Mouse (Mus musculus) mouse trophoblast stem cell (cell line): ENCODE results near the gene Mdc1.
"Not testable (repeated sequence)": the region's sequence is repeated elsewhere in the genome, so short reads cannot be mapped to it uniquely, and the experiment has no call there.

Source experiments
- in situ Hi-C, 2 experiments: fragments of 300-500 bp; cut with MseI, MboI; formaldehyde crosslinking; loops; 2 replicates in 1 of 2; 3 replicates in 1 of 2; pipeline ENCODE4 v1.15.1; 2025

Mdc1 gene

DNA sequence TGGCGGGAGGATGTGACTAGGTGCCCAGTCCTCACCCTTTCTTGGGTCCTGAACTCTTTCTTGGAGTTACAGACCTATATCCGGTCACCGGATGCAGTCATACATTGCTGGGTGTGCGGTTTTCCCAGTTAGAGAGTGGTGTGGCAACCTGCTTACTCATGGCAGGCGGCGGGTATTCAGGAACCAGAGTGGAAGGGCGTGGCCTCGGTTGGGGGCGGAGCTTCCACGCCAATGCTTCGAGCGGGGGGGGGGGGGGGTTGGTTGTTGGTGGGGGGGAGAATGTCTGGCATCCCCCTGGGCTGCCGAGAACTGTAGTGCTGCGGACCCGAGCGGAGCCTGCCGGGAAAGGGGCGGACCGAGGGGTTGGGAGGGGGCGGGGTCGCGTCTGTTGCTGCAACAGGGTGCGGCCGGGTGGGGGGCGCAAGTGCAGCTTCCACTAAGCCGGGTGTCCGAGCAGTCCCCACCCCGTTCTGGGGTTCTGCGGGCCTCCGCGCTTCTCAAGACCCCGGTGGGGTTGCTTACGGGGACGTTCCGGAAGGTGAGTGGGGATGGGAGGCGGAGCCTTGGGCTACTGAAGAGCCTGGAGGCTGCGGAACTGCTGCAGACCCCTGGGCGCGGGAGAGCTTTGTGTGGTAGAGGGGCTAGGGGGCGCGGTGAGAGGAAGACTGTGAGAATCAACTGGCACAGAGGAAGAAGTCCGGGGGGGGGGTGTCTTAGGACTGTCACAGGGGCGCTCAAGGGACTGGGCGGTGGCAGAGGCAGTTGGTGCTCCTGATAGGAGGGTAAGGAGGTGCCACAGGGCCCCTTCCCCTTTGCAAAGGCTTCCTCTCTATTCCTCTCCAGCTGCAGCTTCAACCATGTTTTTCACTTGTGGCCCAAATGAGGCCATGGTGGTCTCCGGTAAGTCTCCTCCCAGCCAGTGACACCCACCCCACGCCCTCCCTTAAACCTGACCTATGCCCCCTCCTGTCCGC is 18.1 kb upstream of the Mdc1 start, which contains the start of gene Flot1:
TSS of gene Flot1 (plus strand) at position 267 of the 974 bp plus-strand sequence.
- in situ Hi-C loops, result no loop called here

DNA sequence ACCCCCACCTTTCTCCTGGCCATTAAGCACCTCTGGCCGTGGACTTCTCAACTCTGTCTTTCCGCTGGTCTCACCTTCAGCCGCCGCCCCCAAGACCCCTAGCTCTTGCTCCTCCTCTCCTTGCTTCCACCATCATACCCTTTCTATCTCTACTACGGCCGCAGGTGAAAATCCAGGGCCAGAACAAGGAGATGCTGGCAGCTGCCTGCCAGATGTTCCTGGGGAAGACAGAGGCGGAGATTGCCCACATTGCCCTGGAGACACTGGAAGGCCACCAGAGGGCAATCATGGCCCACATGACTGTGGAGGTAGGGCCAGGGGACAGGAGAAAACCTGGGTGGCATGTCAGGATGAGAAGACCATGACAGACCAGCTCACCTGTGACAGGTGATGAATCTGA is 16.9 kb upstream of the Mdc1 start:
- in situ Hi-C loops, result no loop called here

DNA sequence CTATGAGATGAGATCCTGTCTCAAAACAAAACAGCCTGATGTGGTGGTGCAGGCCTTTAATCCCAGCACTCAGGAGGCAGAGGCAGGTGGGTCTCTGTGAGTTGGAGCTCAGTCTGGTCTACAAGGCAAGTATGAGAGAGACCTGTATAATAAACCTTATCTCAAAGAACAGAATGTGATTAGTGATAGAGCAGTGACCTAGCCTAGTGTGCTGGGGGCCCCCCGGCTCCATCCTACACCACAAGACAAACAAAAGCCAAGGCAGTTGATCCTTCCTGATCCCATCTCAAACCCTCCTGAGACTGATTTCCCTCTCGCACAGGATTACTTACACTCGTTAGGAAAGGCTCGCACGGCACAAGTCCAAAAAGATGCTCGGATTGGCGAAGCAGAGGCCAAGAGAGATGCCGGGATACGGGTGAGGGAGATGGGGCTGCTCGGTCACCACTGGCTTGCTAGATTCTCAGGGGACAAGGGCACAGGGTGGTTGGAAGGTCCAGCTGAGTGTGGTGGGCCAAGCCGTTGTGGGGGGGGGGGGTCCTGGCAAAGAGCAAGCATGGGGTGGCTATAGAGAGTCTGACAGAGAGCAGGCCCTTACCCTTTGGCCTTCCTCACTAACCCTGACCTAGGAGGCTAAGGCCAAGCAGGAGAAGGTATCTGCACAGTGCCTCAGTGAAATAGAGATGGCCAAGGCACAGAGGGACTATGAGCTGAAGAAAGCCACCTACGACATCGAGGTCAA is 16.0 kb upstream of the Mdc1 start:
- in situ Hi-C loops, result no loop called here

DNA sequence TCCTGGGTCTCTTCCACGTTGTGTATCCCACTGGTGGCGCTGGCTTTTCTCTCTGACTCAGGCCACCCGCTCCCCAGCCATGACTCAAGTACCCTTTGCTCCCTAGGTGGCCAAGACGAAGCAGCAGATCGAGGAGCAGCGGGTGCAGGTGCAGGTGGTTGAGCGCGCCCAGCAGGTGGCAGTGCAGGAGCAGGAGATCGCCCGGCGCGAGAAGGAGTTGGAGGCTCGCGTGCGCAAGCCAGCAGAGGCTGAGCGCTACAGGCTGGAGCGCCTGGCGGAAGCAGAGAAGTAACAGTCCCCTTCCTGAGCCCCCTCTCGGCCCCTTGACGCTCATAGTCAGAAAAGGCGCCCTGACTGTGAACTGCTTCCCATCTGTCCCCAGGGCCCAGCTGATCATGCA is 11.6 kb upstream of the Mdc1 start:
- in situ Hi-C loops, result loop anchor here (5.0 kb wide), 2 partner anchors 43 to 48 kb away; partner anchors contain the start of gene Dhx16 (in 1 of the 2)

DNA sequence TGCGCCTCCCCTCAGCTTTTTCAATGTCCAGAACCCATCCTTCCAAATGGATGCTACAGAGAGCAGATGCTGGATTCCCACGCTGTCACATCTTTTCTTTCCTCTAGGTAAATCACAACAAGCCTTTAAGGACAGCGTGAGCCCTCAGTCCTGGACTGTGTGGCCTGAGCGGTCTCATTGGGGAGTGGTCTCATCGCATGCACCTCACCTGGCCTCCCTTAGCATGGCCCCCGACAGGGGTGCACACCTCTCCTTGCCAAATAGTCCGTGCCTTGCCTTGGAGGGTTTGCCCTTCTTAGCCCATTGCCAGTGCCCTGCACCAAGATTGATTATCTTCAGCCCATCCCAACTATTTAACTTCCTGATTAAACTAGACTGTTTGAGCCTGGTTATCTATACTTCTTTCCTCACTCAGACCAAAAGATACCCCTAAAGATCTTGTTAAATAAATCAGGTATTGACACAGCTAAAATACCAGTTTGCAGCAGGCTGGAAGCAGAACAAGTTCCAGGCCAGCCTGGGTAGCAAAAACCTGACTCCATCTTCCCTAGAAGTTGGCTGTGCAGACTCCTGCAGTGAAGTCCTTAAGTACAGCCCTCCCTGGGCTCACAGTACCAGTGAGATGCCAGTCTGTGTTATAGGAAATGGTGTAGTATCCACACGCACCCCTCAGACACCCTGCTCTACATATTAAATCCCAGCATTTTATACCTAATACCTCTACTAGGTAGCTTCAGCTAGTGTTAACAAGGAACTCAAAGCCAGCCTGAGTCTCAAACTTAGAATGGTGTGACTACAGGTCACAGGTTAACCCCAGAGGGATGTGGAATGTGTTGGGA is 8.7 kb upstream of the Mdc1 start:
- in situ Hi-C loops, result loop anchor here (5.0 kb wide), 2 partner anchors 40 to 45 kb away; partner anchors contain the start of gene Dhx16 (in 1 of the 2)

DNA sequence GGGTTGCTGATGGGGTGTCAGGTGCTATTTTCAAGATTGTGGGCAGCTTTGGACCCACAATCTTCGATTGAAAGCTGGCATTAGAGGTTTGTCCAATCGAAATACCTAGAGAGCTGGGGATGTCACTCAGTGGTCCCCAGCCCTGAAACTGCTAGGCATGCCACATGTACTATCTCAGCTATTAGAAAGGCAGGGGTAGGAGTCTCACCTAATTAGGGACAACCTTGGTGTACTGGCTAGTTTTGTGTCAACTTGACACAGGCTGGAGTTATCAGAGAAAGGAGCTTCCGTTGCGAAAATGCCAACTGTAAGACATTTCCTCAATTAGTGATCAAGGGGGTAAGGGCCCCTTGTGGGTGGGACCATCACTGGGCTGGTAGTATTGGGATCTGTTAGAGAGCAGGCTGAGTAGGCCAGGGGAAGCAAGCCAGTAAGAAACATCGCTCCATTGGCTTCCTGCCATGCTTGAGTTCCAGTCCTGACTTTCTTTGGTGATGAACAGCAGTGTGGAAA is 8.0 kb upstream of the Mdc1 start:
- in situ Hi-C loops, result loop anchor here (5.0 kb wide), 2 partner anchors 39 to 44 kb away; partner anchors contain the start of gene Dhx16 (in 1 of the 2)

DNA sequence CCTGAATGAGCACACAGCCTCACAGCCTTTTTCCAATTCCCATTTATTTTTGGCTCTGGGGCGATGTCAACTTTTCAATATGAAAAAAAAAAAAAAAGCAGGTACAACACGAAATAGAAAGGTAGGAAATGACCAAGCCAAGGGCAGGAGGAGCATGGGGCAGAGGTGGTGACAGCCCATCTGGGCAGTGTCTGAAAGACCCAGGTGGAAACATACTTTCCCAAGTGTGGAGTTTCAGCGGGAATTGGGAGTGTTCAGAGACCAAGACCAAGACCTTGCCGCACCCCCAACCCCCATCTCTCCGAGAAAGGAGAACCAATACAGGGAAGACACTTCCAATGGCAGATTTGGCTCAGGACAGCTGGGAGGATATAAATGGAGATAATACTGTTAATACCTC is 7.4 kb upstream of the Mdc1 start:
- in situ Hi-C loops, result loop anchor here (5.0 kb wide), 2 partner anchors 38 to 43 kb away; partner anchors contain the start of gene Dhx16 (in 1 of the 2)

DNA sequence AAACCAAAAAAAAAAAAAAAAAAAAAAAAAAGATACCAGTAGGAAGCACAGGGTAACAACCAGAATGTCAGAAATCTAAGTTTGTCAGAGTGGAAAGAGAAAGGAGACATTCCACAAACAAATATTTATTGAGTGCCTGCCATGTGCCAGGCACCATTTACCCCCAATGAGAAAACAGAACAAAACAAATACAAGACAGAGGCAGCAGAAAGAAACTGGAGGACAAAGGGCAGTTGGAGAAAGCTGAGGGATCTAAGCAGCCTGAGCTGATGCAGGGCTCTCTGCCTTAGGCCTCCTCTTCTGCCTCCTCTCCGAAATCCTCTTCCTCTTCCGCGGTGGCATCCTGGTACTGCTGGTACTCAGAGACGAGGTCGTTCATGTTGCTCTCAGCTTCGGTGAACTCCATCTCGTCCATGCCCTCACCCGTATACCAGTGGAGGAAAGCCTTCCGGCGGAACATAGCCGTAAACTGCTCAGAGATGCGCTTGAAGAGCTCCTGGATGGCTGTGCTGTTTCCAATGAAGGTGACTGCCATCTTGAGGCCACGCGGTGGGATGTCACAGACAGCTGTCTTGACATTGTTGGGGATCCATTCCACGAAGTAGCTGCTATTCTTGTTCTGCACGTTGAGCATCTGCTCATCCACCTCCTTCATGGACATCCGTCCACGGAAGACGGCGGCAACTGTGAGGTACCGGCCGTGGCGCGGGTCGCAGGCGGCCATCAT is 6.5 kb upstream of the Mdc1 start:
- in situ Hi-C loops, result loop anchor here (5.0 kb wide), 2 partner anchors 37 to 42 kb away; partner anchors contain the start of gene Dhx16 (in 1 of the 2)

DNA sequence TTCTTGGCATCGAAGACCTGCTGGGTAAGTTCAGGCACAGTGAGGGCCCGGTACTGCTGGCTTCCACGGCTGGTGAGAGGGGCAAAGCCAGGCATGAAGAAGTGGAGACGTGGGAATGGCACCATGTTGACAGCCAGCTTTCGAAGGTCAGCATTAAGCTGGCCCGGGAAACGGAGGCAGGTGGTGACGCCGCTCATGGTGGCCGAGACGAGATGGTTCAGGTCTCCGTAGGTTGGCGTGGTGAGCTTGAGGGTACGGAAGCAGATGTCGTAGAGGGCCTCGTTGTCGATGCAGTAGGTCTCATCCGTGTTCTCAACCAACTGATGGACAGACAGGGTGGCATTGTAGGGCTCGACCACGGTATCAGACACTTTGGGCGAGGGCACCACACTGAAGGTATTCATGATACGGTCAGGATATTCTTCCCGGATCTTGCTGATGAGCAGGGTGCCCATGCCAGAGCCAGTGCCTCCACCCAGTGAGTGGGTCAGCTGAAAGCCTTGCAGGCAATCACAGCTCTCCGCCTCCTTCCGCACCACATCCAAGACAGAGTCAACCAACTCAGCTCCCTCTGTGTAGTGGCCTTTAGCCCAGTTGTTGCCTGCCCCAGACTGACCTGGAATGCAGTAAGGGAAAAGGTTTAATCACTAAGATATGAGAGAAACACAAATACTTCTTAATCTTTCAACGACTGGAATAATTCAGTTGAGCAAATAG is 5.7 kb upstream of the Mdc1 start:
- in situ Hi-C loops, result no loop called here

DNA sequence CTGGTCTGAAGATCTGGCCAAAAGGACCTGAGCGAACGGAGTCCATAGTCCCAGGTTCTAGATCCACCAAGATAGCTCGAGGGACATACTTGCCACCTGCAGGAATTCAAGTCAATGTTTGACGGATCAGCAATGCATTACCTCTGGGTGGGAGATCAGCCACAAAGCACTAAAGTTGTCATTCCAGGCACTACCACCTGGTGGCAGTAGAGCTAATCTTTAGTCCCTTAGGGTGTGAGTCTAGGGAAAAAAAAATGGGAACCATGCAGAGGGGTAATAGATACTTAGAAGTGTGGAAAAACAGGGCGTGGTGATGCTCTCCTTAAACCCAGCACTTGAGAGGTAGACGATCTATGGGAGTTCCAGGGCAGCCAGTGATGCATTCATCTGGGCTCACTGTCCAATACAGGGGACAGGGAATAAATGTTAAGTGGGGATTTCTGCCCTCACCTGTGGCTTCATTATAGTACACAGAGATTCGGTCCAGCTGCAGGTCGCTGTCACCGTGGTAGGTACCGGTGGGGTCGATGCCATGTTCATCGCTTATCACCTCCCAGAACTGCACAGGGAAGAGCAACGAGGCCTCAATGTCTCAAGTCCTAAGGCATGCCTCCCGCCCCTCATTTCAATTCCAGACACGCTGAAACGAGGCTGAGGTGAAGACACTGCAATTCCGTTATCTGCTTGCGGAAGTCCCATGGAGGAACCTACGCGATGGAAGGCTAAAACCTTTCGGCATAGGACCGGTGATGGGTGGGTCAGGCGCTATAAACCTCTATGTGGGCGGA is 4.9 kb upstream of the Mdc1 start:
- in situ Hi-C loops, result no loop called here

DNA sequence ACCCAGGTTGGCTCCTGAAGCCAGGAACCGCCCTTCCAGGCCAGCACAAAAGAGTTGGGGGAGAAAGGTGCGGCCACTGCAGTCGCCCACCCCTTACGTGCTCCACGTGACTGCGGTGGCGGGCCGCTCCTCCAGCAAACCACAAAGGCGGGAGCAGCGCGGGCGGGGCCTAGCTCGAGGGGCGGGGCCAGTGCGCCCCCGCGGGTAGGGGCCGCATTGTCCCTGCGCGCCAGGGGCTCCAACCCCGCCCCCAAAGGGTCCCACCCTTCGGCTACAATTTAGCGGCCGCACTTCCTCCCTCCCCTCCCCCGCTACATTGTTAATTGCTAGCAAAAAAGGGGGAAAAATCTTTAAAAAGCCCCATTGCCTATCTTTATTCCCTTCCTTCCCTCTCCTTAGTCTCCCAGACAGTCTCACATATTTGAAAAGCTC is 4.3 kb upstream of the Mdc1 start:
- in situ Hi-C loops, result no loop called here

DNA sequence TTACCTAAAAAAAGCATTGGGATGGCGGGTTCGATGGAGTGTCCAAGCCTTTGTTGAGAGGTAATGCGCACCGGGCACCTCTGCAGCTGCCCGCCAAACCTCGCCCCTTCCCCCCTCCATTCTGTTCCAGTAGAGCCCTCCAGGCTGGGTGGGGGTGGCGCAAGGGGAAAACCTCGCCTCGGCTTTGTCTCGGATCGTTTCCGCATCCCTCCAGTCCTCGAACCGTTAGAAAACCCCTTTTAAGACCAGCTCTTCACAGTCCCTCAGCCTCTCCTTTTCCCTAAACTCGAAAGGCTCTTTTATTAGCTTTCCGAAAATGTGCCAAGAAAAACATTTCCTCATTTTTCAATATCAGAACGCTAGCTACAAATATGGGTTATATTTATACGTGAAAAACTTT is 3.8 kb upstream of the Mdc1 start:
- in situ Hi-C loops, result no loop called here

DNA sequence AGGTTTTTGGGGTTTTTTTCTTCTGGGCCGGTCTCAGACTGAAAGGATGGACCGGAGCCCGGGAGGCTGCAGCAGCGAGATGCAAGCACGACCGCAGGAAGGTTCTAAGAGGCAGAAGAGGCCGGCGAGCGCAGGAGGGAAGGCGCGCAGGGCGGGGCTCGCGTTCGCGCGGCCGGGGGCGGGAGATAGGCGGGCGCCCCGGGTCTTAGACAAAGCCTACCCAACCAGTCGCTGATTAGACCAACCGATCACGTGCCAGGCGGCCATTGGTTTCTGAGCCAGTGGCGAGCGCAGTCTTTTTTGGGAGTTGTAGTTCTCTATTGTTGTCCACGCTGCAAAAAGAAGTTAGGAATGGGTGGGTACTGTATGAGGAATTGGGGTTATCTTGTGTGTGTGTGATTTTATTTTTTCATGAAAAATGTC is 3.2 kb upstream of the Mdc1 start, which contains the start of gene Tubb5:
TSS of gene Tubb5 (minus strand) at position 185 of the 423 bp plus-strand sequence.
- in situ Hi-C loops, result no loop called here

DNA sequence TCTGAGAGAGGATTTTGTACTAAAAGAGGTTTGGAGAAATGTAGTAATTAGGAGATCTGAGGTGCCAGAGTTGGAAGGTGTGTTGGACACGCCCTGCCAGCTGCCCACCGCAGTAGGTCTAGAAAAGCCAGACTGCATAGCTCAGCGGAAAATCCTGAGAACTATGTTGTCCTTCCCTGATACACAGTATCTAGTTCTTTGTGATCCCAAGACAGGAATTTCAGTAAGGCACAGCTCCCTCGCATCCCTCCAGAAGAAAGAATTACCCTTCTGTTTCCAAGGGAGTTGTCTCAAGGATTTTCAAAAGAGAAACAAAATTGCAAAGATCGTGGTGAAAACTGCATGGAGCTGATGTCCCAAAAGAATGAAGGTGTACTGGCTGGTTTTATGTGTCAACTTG is 2.7 kb upstream of the Mdc1 start:
- in situ Hi-C loops, result no loop called here

DNA sequence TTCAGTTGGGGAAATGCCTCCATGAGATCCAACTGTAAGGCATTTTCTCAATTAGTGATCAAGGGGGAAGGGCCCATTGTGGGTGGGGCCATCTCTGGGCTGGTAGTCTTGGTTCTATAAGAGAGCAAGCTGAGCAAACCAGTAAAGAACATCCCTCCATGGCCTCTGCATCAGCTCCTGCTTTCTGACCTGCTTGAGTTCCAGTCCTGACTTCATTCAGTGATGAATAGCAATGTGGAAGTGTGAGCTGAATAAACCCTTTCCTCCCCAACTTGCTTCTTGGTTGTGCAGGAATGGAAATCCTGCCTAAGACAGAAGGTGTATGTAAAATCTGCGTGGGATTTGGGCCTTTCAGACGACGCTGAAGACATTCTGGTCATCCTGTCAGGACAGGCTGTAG is 2.3 kb upstream of the Mdc1 start:
- in situ Hi-C loops, result not testable (repeated sequence)

DNA sequence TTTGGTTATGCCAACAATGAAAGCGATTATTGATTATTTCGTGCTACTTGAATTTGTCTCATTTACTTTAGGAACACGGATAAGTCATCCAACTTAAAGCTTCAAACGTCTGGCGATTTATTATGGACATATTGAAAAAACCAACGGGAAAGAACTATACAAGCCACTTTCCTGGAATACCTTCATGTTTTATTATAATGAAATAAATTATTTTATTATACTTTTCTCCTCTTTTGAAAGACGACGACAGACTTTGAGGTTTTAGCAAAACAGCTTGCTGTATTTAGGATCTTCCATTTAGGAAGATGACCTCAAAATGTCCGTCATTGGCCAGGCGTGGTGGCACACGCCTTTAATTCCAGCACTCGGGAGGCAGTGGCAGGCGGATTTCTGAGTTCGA is 754 bp upstream of the Mdc1 start:
- in situ Hi-C loops, result no loop called here

DNA sequence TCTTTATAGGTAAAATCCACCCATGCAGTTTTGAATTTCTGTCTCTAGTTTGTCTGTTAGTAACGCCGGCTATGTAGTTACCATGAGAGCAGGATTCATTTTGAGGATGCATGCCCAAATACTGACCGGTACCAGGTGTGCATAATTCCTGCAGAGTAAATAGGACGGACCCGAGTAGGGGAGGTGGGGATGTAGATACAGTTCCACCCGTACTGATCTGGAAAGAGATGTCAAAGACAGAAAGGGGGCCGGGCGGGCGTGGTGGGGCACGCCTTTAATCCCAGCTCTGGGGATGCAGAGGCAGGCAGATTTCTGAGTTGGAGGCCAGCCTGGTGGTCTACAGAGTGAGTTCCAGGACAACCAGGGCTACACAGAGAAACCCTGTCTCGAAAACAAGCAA is 691 bp downstream of the Mdc1 start:
- in situ Hi-C loops, result no loop called here

DNA sequence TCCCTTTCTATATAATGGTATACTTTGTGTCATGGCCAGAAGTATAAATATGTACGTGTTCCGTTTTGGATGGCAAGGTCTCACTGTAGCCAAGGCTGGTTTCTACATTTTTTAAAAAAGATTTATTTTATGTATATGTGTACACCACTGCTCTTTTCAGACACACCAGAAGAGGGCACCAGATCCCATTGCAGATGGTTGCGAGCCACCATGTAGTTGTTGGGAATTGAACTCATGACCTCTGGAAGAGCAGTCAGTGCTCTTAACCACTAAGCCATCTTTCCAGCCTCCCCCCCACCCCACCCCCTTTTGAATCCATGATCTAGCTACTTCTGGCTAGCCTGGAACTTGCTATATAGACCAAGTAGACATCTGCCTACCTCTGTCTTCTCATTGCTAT is 2.2 kb downstream of the Mdc1 start:
- in situ Hi-C loops, result no loop called here

DNA sequence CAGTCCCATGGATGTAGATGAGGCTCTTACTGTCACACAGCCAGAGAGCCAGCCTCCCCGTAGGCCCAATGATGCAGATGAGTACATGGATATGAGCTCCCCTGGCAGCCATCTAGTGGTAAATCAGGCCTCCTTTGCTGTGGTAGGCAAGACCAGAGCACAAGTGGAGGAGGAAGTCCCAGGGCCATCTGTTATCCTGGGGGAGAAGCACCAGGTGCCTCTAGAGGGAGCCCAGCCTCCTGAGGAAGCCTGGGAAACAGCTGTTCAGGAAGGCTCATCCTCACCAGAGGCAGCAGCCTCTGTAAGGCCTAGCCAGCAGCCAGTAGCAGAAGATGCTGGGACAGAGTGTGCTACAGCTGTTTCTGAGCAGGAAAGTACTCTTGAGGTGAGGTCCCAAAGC is 6.8 kb downstream of the Mdc1 start:
- in situ Hi-C loops, result no loop called here
